Mouse (Mus musculus): Measurements from ENCODE around the gene Snx27.

- TF ChIP-seq CTCF (IDR thresholded peaks at IDR 0.05; ENCODE audit: borderline replicate concordance, insufficient read depth, low read depth, low read length) (no peak), POLR2A (IDR thresholded peaks at IDR 0.05; ENCODE audit: borderline replicate concordance, insufficient read depth, low read length) (peak; percentile 53)
Observed at GRCm38 (mm10) chr3:94477981-94478422, 104.5 kb downstream of the Snx27 start, which contains the start of gene Celf3.
